In the genomic region with DNA sequence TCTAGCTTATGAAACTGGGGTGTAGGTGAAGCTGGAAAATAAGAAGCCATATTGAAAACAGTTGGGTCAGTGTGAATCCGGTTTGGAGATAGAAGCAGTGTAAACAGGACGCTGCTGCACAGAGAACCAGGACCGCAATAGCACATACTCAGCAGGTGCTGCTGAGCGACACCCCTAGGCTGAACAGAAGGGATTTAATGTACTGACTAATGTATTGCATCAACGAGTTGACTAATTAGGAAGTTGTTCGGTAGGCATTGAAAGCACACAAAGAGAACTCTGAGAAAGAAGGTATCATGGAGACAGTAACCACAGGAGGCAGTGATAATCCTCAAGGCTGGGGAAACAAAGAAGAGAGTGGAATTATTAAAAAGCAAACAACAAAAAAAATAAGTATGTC, we compare ENCODE assay signal across 9 mouse cellular contexts.
DNase-seq lines count a peak whose midpoint lies in the region; ATAC-seq lines count a peak whose summit lies in the region.
"Had no signal": no experiment of that assay in that cellular context is flagged by ENCODE, and none has a peak within 500 bp of the region (broad histone marks: within the 10 kb centered on the region; RNA-seq: fewer than 3 reads in every experiment).

No protein-coding gene starts in this region.

- ATAC-seq in heart, embryonic 16.5 days (replicated peaks; ENCODE audit: extremely low read depth, insufficient read depth, low FRiP score) = no peak
- peak; percentile 35; the same call in 1 of the 2 replicates for ATAC-seq in hindbrain, embryonic 15.5 days (ENCODE audit: low FRiP score, low read depth)
- peak; percentile 83 for ATAC-seq in midbrain, embryonic 13.5 days
- no peak for ATAC-seq in monocyte, adult 5-6 weeks (replicated peaks; ENCODE audit: insufficient number of reproducible peaks, low FRiP score, low TSS enrichment, poor library complexity, severe bottlenecking)

- peak overlapping the region; percentile 49 for H3K4me3 ChIP-seq in heart, embryonic 16.5 days (ENCODE audit: low read length)
- peak overlapping the region; percentile 36 for H3K4me3 ChIP-seq in hindbrain, embryonic 15.5 days
- H3K4me3 ChIP-seq in midbrain, embryonic 13.5 days (replicated peaks) = peak overlapping the region; percentile 31

- no peaks in the 10 kb centered on the region for H3K36me3 ChIP-seq in heart, embryonic 16.5 days (ENCODE audit: control insufficient read depth, insufficient read depth)
- H3K36me3 ChIP-seq in hindbrain, embryonic 15.5 days = no peaks in the 10 kb centered on the region
- H3K36me3 ChIP-seq in midbrain, embryonic 13.5 days = no peaks in the 10 kb centered on the region
- H3K36me3 ChIP-seq: G1E had no signal

- H3K4me1 ChIP-seq in heart, embryonic 16.5 days (ENCODE audit: control insufficient read depth, insufficient read depth, low read length) = no peaks in the 10 kb centered on the region
- no peaks in the 10 kb centered on the region for H3K4me1 ChIP-seq in hindbrain, embryonic 15.5 days (replicated peaks)
- peaks cover 5% of the 10 kb centered on the region; the same call in 1 of the 2 replicates for H3K4me1 ChIP-seq in midbrain, embryonic 13.5 days (replicated peaks)

- 0 out of 2 replicates have a peak overlapping the region, but pooled peaks have one; percentile 48 for H3K27ac ChIP-seq in heart, embryonic 16.5 days (ENCODE audit: low read length)
- H3K27ac ChIP-seq in hindbrain, embryonic 15.5 days (replicated peaks) = peak overlapping the region; percentile 92
- peak overlapping the region; percentile 94 for H3K27ac ChIP-seq in midbrain, embryonic 13.5 days

- no peak for DNase-seq in heart, adult 11 months
- peak; percentile 42 for DNase-seq in brain, adult 2 months (ENCODE audit: low read depth, low spot score)
- no peak for DNase-seq in yolk sac, embryonic 10.5 days (ENCODE audit: low spot score)
- no peak for DNase-seq in gastrocnemius, postnatal 4 days (ENCODE audit: low spot score in 2 of 2)

- no peaks in the 10 kb centered on the region for H3K27me3 ChIP-seq in heart, embryonic 16.5 days (ENCODE audit: control insufficient read depth, insufficient read depth, low read length)
- no peaks in the 10 kb centered on the region for H3K27me3 ChIP-seq in hindbrain, embryonic 15.5 days
- no peaks in the 10 kb centered on the region for H3K27me3 ChIP-seq in midbrain, embryonic 13.5 days

- WGBS in heart, embryonic 16.5 days = 34% methylated on average over 6 of the region's 6 CpGs
- WGBS in hindbrain, embryonic 15.5 days = 27% methylated on average over 6 of the region's 6 CpGs
- WGBS in midbrain, embryonic 13.5 days = 26% methylated on average over 6 of the region's 6 CpGs

- peak overlapping the region; percentile 63 for H3K4me2 ChIP-seq in heart, embryonic 16.5 days (ENCODE audit: low read depth, low read length)
- peak overlapping the region; percentile 53 for H3K4me2 ChIP-seq in hindbrain, embryonic 15.5 days
- peak overlapping the region; percentile 44 for H3K4me2 ChIP-seq in midbrain, embryonic 13.5 days (replicated peaks)

- no peaks in the 10 kb centered on the region for H3K9me3 ChIP-seq in heart, embryonic 16.5 days (replicated peaks; ENCODE audit: control insufficient read depth, low read length)
- H3K9me3 ChIP-seq in hindbrain, embryonic 15.5 days = no peaks in the 10 kb centered on the region
- H3K9me3 ChIP-seq in midbrain, embryonic 13.5 days = no peaks in the 10 kb centered on the region
- H3K9me3 ChIP-seq: G1E had no signal

- peak overlapping the region; percentile 60; the same call in 1 of the 2 replicates for H3K9ac ChIP-seq in heart, embryonic 16.5 days (ENCODE audit: low read length)
- H3K9ac ChIP-seq in hindbrain, embryonic 15.5 days = peak overlapping the region; percentile 42
- H3K9ac ChIP-seq in midbrain, embryonic 13.5 days (replicated peaks) = peak overlapping the region; percentile 53

Comparison
In these comparisons a context has a peak if more than half of its experiments do, and no peak if none do; other contexts are left out.
1. ATAC-seq: peak in hindbrain, embryonic 15.5 days (single experiment) and midbrain, embryonic 13.5 days (single experiment); none in heart, embryonic 16.5 days (single experiment) and monocyte, adult 5-6 weeks (single experiment).
2. Peak in every context shown above with its lines, with median percentiles within 50 percentile points of each other: H3K27ac ChIP-seq, H3K4me2 ChIP-seq, H3K4me3 ChIP-seq and H3K9ac ChIP-seq.